Mouse (Mus musculus) frontal cortex, adult (tissue): ENCODE results near the gene Zyx.

Source experiments
- ATAC-seq: cut with Nextera tagmentation; 2 replicates; pipeline ENCODE4 v1.9.2; 2017; ENCODE audit warnings: mild to moderate bottlenecking, moderate library complexity, mixed read lengths; ENCODE audit not compliant: low TSS enrichment

The Zyx gene

DNA sequence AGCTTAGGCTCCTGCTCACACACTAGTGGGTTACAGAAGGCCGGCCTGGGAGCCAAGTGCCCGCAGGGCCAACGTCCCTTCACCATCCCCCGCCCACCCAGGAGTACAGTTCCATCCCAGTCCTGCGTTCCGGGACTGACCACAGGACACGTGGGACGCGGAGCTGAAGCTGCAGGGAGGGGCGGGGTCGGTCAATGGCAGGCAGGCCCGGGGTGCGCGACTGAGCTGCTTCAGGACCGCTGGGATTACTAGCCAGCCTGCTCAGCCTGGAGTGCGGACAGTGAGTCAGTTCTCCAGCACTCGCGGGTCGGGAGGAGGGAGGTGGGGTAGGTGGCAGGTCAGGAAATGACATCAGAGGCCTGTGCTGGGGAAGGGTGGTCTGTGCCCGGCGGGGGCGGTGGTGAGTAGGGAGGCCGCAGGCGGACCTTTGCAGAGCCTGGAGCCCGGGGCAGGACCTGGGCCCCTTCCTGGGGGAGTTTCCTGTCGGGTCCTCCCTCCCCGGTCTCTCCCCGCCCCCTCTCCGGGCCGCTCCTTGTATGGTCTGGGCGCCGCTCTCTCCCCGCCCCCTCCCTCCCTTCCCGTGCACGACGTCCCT lies at the start of gene Zyx:
TSS of gene Zyx (plus strand) at position 205 of the 595 bp plus-strand sequence.
- peak; percentile 62 for ATAC-seq

DNA sequence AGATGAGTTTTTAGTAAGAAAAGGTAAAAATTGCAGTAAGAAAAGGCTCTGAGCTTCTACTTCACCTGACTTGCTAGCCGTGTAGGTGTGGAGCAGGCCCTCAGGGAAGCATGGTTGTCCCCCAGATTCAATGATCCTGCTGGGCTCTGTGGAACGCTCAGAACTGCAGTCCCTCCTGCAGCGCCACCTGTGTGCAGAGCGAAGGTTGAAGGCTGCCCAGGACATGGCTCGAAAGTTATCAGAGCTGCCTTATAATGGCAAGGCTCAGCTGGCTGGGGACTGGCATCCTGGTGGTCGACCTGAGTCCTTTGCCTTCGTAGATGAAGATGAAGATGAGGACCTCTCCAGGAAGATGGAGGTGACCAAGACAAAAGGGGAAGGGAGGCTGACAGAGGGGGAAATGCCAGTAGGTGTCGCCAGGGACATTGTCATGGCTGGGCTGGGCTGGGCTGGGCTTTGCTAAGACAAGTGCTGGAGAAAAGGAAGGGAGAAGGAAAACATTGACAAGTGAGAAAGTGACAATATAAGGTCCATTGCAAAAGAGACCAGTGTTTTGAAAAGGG lies 39.5 kb upstream of the Zyx start:
- ATAC-seq = 0 out of 2 replicates have a peak, but pooled peaks have one; percentile 31

DNA sequence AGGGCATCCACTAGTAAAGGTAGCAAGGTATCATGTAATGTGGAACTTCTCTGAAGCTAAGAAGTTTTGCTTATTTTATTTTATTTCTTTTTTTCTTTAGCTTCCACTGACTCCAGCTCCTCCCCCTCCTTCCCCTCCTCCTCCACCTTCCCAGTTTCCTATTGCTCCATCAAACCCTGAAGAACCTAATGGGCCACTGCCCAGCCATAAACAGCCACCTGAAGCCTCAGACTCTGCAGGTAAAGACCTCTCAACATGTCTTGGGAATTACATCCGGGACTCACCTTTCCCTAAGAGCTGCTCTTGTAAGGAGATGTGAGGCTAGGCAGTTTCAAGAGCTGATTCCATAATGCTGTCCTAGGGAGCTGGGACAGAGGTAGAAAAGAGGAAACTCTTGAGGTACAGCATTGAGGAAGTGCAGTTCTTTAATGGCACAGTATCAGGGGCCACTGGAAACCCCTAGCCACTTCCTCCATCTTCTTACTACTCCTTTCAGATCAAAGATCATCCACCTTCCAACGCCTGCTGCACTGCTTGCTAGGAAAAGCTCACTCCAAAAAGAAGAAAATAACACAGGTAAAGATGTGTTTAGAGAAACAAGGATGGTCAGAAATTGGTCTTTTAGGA lies 38.9 kb upstream of the Zyx start:
- no peak for ATAC-seq

DNA sequence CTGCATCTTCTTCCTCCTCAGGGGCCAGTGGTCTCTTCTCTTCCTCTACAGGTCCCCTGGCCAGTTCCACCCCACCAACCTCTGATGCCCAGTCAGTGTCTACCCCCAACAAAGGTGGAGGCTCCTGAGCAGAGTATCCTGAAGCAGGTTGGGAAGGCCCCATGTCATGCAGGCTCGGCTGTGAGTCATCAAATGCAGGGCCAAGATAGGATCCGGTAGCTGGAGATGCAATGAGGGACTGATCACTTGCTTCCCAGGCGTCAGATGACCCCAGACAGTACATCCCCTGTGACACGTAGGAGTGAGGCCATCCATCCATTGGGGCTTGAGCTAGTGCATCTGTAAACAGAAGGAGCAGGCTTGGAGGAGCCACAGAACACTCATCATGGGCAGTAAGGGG lies 31.1 kb upstream of the Zyx start:
- ATAC-seq = peak; percentile 21; the same call in 1 of the 2 replicates

DNA sequence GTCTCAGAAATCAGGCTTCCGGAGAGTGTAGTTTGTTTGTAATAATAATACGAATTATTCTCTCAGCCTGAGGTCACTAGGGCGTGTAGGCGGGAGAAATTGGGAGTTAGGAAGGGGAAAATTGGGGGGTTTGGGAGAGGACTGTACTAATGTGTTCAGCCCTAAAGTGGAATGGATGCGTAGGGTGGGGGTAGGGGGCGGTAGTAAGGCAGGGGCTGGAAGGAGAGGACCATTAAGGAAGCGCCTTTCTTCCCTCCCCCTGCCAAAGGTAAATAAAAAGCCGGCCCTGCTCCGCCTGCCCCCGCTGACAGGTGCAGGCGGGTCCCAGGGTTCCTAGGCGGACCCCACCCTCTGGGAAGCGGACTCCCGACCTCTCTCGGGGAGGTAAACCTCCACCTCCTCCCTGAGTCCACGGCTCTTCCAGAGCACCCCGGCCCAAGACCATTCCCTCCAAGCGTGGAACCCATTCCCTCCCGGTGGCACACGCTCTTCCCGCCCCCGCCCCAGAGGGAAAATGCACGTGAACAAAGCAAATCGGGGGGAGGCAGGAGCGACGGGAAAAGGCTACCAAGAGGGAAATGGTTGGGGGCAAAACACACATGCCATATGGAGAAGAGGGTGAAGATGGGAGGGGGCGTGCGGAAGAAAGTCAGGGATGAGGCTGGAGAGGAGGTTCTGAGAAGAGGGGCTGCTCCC lies 25.9 kb upstream of the Zyx start:
- peak; percentile 24 for ATAC-seq

GRCm38 (mm10) chr6:42324067-42324481 lies 25.4 kb upstream of the Zyx start:
- ATAC-seq = peak; percentile 51

- peak; percentile 76 for ATAC-seq
Observed at GRCm38 (mm10) chr6:42324482-42325267, 24.8 kb upstream of the Zyx start, which contains the start of gene Fam131b. Gene Fam131b, minus strand, starts transcription at chr6:42324643.

DNA sequence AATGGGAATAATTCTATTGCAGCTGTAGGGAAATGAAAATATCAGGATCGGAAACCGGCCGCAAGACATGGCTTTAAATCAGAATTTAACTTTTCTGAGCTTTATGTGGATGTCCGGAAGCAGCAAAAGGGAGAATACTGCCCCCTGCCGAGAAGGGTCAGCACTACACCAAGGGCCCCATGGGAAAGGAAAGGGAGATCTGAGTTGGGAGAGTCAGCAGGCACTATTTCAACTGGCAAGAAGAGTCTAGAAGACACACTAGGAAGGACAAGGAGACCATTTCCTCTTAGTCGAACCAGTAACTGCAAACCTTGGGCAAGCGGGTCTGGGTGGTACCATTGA lies 24.2 kb upstream of the Zyx start:
- peak; percentile 56 for ATAC-seq

DNA sequence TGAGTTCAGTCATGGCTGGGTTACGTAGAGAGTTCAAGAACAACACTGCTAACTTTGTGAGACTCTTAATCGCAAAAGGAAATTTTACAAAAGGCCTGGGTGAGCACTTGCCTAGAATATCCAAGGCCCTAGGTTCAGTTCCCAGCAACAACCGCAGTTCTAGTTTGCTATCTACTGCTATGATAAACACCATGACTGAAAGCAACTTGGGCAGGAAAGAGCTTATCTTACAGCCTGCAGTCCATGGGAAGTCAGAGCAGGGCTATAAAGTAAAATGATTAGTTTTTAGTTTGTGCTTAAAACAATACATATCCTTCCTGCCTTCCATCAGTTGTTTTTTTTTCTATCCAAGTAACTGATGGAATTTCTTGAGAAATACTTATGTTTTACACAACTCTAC lies 22.9 kb upstream of the Zyx start:
- ATAC-seq = no peak

DNA sequence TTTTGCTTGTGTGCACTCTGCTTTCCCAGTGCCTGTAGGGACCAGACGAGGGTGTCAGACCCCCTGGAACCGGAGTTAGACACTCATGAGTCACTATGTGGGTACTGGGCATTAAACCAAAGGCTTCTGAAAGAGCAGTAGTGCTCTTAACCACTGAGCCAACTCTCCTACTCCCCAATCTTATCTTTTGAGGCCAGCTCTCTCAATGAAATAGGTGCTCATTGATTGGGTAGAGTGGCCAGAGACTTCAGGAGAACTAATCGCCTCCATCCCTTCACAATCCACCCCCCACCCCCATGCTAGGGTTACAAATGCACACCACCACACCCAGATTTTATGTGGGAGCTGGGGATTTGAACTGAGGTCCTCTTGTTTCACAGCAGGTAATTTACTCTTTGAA lies 20.7 kb upstream of the Zyx start:
- ATAC-seq = no peak

- no peak for ATAC-seq
Observed at GRCm38 (mm10) chr6:42330216-42330615, 19.2 kb upstream of the Zyx start.

GRCm38 (mm10) chr6:42330946-42331345 lies 18.5 kb upstream of the Zyx start:
- no peak for ATAC-seq

DNA sequence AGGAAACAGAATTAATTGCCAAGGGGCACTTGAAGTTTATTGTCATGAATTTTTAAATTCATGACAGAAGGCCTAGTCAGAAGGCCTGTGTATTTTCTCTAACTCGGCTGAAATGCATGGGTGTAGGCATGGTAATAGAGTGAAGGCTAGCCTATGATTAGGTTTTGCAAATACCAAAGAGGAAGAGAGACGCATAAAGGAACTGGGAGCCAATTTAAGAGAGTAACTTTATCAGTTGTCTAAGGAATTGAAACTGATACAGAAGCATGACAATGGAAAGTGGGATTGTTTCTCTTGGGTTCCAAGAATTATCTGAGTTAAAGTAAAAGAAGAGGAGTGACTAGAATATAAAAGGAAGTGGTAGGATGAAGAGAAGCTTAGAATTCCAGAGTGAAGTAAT lies 10.2 kb upstream of the Zyx start:
- no peak for ATAC-seq

- peak; percentile 85 for ATAC-seq
Observed at GRCm38 (mm10) chr6:42339981-42340380, 9.4 kb upstream of the Zyx start.

DNA sequence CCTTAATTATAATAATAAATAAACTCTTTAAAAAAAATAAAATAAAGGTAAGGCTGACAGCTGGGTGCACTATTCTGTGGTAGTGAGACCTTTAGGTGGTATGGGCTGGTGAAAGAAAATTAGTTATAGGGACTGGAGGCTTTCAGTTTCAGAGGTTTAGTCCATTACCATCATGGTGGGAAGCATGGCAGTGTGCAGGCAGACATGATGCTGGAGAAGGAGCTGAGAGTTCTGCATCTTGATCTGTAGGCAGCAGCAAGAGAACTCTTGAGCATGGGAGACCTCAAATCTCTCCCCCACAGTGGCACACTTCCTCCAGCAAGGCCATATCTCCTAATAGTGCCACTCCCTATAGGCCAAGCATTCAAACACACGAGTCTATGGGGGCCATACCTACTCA lies 7.3 kb upstream of the Zyx start:
- ATAC-seq = no peak

DNA sequence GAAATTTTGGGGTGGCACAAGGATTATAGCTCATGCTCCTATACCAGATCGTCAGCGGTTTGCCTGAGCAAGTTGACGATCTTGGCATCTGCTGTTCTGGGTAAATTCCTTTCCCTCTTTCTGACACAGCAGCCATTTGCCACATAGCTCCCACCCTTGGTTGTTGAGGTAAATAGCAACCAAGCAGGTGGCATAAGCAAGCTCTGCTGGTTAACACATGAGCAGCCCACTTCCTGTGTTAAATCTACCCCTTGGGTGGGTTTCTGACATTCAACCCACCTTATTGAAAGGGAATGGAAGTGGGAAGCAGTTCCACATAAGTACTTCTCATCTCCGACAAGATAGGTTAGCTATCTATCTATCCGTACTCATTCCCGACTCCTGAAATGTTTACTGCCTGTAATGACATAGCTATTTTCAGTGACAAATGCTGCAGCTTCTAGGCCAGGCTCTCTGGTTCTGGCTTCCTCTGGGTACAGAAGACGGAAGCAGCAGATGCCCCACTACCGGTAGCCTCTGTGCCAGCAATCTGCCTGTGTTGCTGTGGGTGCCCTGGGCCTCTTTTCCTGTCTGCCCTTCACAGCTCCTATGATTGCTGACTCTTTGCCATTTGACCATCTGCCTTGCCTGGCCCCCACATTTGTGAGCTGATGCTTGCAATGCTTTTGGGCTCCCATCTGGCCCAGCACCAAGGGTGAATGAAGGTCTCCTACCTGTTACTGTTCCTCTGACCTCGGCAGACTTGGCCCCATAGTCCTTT lies 5.9 kb upstream of the Zyx start:
- ATAC-seq = peak; percentile 47; the same call in 1 of the 2 replicates

- no peak for ATAC-seq
Observed at GRCm38 (mm10) chr6:42344255-42344654, 5.2 kb upstream of the Zyx start.

DNA sequence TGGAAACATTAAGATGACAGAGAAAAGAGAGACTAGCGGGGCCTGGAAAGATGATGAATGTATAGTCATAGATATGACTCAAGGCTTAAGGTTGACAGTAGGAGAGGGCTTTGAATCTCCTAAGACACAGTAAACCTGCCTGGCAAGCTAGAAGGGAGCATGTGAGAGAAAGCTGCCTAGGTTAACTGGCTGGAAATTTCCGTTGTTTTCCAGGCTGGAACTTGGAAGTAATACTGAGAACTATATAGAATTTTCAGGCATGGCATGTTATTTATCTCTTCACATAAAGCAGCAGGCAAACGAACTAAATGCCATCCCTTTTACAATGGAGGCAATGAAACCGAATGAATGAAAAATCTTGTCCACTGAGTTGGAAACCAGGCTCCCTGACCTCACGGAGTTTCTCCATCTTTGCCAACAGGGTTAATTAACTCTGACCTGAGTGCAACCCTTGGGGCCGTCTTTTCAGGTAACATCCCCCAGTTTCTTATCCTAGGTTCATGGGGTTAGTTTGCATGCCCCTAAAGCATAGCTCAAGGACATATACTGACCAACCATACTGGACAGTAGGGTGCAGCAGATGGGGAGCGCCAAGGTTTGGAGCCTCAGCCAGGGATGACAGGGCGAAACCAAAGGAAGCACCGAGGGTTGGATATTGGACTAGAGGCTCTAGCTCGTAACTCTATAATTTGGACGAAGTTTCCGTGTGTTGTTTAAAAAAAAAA lies 987 bp upstream of the Zyx start:
- no peak for ATAC-seq

DNA sequence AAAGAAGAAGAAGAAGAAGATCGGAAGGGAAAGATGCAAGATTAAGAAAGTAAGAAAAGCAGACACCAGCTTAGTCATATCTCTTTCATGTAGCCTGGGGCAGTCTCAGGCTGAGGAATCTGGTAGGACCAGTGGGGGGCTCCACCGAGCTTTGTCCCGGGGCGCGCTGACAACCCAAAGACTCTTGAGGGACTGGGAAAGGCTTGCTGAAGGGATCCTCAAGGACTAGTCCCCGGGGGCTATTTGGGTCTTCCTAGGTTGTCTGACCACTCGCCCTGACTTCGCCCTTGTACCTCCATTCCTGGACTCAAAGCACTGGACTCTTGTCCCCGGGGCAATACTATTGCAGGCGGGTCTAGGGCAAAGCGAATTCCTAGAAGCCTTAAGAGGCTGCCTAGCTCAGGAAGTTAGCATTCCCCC lies 414 bp upstream of the Zyx start:
- ATAC-seq = peak; percentile 63
